Mouse (Mus musculus): ENCODE data around the gene Glis2.
"Not testable (repeated sequence)": the region's sequence is repeated elsewhere in the genome, so short reads cannot be mapped to it uniquely, and the experiment has no call there.

Glis2 gene

GRCm38 (mm10) chr16:4593971-4594813 lies at the start of gene Glis2:
Gene Glis2, plus strand, starts transcription at chr16:4594713.
- DNase-seq: peak in 1 of 2 experiments; percentile 26

- DNase-seq: no peak
These were observed 49.7 kb upstream of the Glis2 start for GRCm38 (mm10) chr16:4544845-4545244.

GRCm38 (mm10) chr16:4546838-4547237 lies 47.7 kb upstream of the Glis2 start:
- DNase-seq: no peak

- no peak for DNase-seq
These were observed 46.9 kb upstream of the Glis2 start for GRCm38 (mm10) chr16:4547611-4548010.

GRCm38 (mm10) chr16:4548953-4549688 lies 45.4 kb upstream of the Glis2 start:
- DNase-seq: no peak

GRCm38 (mm10) chr16:4551056-4551455 lies 43.5 kb upstream of the Glis2 start:
- DNase-seq: peak; percentile 18 to 55

GRCm38 (mm10) chr16:4551885-4552284 lies 42.6 kb upstream of the Glis2 start:
- no peak for DNase-seq

- DNase-seq: no peak
These were observed 41.5 kb upstream of the Glis2 start for GRCm38 (mm10) chr16:4552829-4553550.

GRCm38 (mm10) chr16:4555555-4555954 lies 39.0 kb upstream of the Glis2 start:
- DNase-seq: no peak

GRCm38 (mm10) chr16:4557085-4557484 lies 37.4 kb upstream of the Glis2 start:
- DNase-seq: no peak

- DNase-seq: peak; percentile 54 to 58
These were observed 36.6 kb upstream of the Glis2 start for GRCm38 (mm10) chr16:4557949-4558348.

- DNase-seq: peak; percentile 83 to 87
These were observed 36.0 kb upstream of the Glis2 start for GRCm38 (mm10) chr16:4558384-4558979.

GRCm38 (mm10) chr16:4558980-4559631 lies 35.4 kb upstream of the Glis2 start:
- peak; percentile 51 to 65 for DNase-seq

- peak; percentile 57 to 77 for DNase-seq
These were observed 34.8 kb upstream of the Glis2 start, which contains the start of gene Tfap4 for GRCm38 (mm10) chr16:4559715-4560144. Gene Tfap4, minus strand, starts transcription at chr16:4559854.

GRCm38 (mm10) chr16:4560145-4560952 lies 34.2 kb upstream of the Glis2 start:
- DNase-seq: peak; percentile 49 to 61

GRCm38 (mm10) chr16:4567912-4568311 lies 26.6 kb upstream of the Glis2 start:
- DNase-seq: peak; percentile 46 to 83

- no peak for DNase-seq
These were observed 23.8 kb upstream of the Glis2 start for GRCm38 (mm10) chr16:4570737-4571136.

GRCm38 (mm10) chr16:4576038-4576437 lies 18.5 kb upstream of the Glis2 start:
- no peak for DNase-seq

GRCm38 (mm10) chr16:4576873-4577272 lies 17.6 kb upstream of the Glis2 start:
- no peak for DNase-seq

GRCm38 (mm10) chr16:4578630-4579029 lies 15.9 kb upstream of the Glis2 start:
- no peak for DNase-seq

- not testable (repeated sequence) for DNase-seq
These were observed 13.3 kb upstream of the Glis2 start for GRCm38 (mm10) chr16:4581179-4581578.
